ENCODE assay signal across 9 mouse cellular contexts in the genomic region with DNA sequence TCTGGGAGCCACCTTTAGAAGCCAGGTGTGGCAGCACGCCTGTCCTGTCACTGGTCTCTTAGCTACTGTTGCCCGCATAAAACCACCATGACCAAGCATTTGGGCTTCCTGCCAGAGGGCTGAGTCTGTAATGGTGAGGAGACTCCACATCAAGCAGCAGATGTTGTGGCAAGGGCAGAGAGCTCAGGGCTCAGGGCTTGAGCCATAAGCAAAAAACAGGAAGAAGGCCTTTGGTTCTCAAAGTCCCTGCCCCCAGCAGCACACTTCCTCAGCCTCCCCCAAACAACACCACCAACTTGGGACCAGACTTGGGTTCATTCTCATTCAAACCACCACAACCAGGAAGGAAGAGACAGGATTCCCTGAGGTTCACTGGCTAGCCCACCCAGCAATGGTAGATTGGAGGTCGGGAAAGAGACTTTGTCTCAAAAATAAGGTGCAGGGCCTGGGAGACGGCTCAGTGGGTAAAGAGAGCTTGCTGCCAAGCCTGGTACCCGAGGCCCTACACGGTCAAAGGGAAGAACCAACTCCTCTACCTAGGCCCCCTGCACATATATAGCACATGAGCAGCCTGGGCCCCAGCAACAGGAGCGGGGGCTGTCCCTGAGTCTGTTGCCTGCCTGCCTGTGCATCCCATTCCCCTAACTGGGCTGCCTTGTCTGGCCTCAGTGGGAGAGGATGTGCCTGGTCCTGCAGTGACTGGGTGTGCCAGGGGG. TPM values are rescaled to one million over a fixed set of nuclear protein-coding genes. Genes with fewer than 3 reads are reported as not detected.
DNase-seq lines count a peak whose midpoint lies in the region; ATAC-seq lines count a peak whose summit lies in the region.
"Had no signal": no experiment of that assay in that cellular context is flagged by ENCODE, and none has a peak within 500 bp of the region (broad histone marks: within the 10 kb centered on the region; RNA-seq: fewer than 3 reads in every experiment).

No protein-coding gene starts in this region.

- H3K9me3 ChIP-seq in heart, embryonic 13.5 days = no peaks in the 10 kb centered on the region
- H3K9me3 ChIP-seq: lung, embryonic 15.5 days had no signal

- H3K36me3 ChIP-seq in heart, embryonic 13.5 days = peaks cover 39% of the 10 kb centered on the region
- H3K36me3 ChIP-seq: lung, embryonic 15.5 days had no signal

- peaks cover 52% of the 10 kb centered on the region for H3K4me1 ChIP-seq in heart, embryonic 13.5 days
- H3K4me1 ChIP-seq: lung, embryonic 15.5 days had no signal

- 0 out of 2 replicates have a peak overlapping the region, but pooled peaks have one; percentile 29 for H3K9ac ChIP-seq in heart, embryonic 13.5 days
- H3K9ac ChIP-seq: lung, embryonic 15.5 days had no signal

- WGBS in heart, embryonic 13.5 days = 68% methylated on average over 7 of the region's 7 CpGs

- no peak overlapping the region for H3K4me3 ChIP-seq in heart, embryonic 13.5 days
- H3K4me3 ChIP-seq: lung, embryonic 15.5 days had no signal

- no peaks in the 10 kb centered on the region for H3K27me3 ChIP-seq in heart, embryonic 13.5 days (replicated peaks)
- H3K27me3 ChIP-seq: lung, embryonic 15.5 days had no signal

- H3K4me2 ChIP-seq in heart, embryonic 13.5 days = no peak overlapping the region
- H3K4me2 ChIP-seq: lung, embryonic 15.5 days had no signal

- no peak for ATAC-seq in heart, embryonic 13.5 days (ENCODE audit: extremely low read depth, insufficient number of reproducible peaks, low FRiP score, low TSS enrichment)

- H3K27ac ChIP-seq in heart, embryonic 13.5 days (replicated peaks) = peak overlapping the region; percentile 56
- H3K27ac ChIP-seq: lung, embryonic 15.5 days had no signal

- peak; percentile 66 for DNase-seq in adrenal gland, adult 2 months
- no peak for DNase-seq in adrenal gland, adult 18-20 months (ENCODE audit: low spot score in 2 of 2)
- DNase-seq in ovary, postnatal 36 days (ENCODE audit: low spot score) = peak; percentile 18
- DNase-seq in ovary, postnatal 14 days (ENCODE audit: low spot score) = no peak
- DNase-seq in lung, postnatal 4 days = peak; percentile 68 to 70
- DNase-seq in testis, postnatal 10 days (ENCODE audit: low spot score) = no peak
- DNase-seq in urinary bladder, postnatal 25 days (ENCODE audit: low spot score) = no peak

RNA-seq across cellular contexts. Expression of a gene that starts 11.4 kb away (rescaled TPM):
- total RNA-seq in adrenal gland, adult 2 months (2021) = 1 to 10 TPM; 6.4 to 7.8 TPM
- polyA plus RNA-seq in adrenal gland, adult 2 months (2012; rRNA removed) = 10.9 and 13.6 TPM in 2 replicates
- total RNA-seq in adrenal gland, adult 18-20 months (2021) = 1 to 10 TPM; 7.6 to 7.8 TPM
- 57.2 and 66.7 TPM in 2 replicates for polyA plus RNA-seq in heart, embryonic 13.5 days (2015; fragmentation: Nextera tagmentation; extraction: Ambion mirVana)

RNA-seq across cellular contexts. Expression of a gene that starts 12.3 kb away (rescaled TPM):
- 100 to 1,000 TPM; 102 to 142 TPM for total RNA-seq in adrenal gland, adult 2 months (2021)
- polyA plus RNA-seq in adrenal gland, adult 2 months (2012; rRNA removed) = 27.7 and 31.6 TPM in 2 replicates
- total RNA-seq in adrenal gland, adult 18-20 months (2021) = 100 to 1,000 TPM; 101 to 120 TPM
- 92.2 and 104 TPM in 2 replicates for polyA plus RNA-seq in heart, embryonic 13.5 days (2015; fragmentation: Nextera tagmentation; extraction: Ambion mirVana)

RNA-seq across cellular contexts. Expression of a gene that starts 35.1 kb away (rescaled TPM):
- total RNA-seq in adrenal gland, adult 2 months (2021) = 1 to 10 TPM; 8.6 to 9.5 TPM
- 16.4 and 17.1 TPM in 2 replicates for polyA plus RNA-seq in adrenal gland, adult 2 months (2012; rRNA removed)
- 10 to 100 TPM in 1 of 2 experiments, 1 to 10 TPM in 1; 9.2 to 10.3 TPM for total RNA-seq in adrenal gland, adult 18-20 months (2021)
- polyA plus RNA-seq in heart, embryonic 13.5 days (2015; fragmentation: Nextera tagmentation; extraction: Ambion mirVana) = 9.1 and 9.3 TPM in 2 replicates

Comparison
In these comparisons a context has a peak if more than half of its experiments do, and no peak if none do; other contexts are left out.
1. DNase-seq: peak in adrenal gland, adult 2 months (single experiment), ovary, postnatal 36 days (single experiment) and lung, postnatal 4 days (2 of 2); none in adrenal gland, adult 18-20 months (0 of 2), ovary, postnatal 14 days (single experiment), testis, postnatal 10 days (single experiment) and urinary bladder, postnatal 25 days (single experiment).